Mouse (Mus musculus) cerebellum, adult 8-10 months (tissue): Measurements from ENCODE around the gene Tlr11.

Experiments used
- DNase-seq: peaks from one replicate; pipeline ENCODE4 v3.0.0; 2022

Gene Tlr11

DNA sequence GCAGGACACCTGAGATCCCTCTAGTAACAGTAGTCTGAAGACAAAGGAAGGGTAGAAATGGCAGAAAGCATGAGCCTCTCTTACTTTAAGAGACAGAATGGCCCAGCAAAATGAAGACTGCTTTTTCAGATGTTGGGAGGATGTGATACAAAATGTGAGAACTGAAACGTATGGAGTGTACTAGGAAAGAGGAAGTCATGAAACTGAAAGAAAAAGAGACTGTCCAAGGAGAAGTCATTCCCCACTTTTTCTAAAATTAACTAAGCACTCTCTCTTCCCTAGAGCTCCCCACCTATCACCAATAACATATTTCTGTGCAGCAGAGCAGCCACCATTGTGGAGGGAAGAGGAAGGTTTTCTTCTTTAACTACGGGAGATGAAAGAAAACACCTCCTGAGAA is at the start of gene Tlr11:
Gene Tlr11, plus strand, starts transcription at position 322 of the 400 bp plus-strand sequence.
- DNase-seq = no peak

DNA sequence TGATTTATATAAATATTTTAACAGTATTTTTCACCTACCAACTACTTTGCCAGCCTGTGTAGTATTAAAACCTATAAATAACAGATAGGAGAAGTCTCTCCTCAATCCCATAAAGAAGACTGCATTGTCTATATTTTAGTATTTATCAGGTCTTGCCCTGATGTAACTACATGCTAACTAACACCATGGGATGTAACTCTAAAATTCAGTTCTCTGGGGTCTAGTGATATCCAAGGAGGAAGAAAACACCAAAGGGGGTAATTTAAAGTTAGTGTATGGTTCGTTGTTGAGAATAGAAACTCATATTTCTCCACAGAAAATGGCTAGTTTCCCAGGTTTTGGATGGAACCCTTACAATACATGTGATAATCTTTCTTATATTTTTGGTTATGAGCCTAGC is 31.1 kb upstream of the Tlr11 start, which contains the start of gene Olfr734:
Gene Olfr734, minus strand, starts transcription at position 101 of the 400 bp plus-strand sequence.
- no peak for DNase-seq

DNA sequence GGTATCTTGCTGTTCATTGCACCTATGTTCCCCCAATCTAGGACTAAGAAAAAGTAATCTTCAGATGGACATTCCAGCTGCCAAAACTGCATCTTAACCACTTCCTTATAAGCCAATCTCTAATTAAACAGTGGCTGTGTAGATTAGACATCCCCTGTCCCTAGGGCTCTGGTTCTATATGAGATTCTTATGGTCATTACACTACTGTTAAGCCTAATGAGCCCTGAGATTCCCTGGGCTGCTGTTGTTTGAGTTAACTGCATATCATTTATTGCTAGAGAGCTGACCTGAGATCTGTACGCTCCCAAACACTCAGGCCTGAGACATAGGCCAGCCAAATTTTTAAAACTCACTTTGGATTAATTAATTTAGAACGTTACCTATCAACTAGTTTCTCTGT is 8.9 kb upstream of the Tlr11 start, which contains the start of gene Olfr735:
Gene Olfr735, minus strand, starts transcription at position 77 of the 400 bp plus-strand sequence.
- DNase-seq = no peak

DNA sequence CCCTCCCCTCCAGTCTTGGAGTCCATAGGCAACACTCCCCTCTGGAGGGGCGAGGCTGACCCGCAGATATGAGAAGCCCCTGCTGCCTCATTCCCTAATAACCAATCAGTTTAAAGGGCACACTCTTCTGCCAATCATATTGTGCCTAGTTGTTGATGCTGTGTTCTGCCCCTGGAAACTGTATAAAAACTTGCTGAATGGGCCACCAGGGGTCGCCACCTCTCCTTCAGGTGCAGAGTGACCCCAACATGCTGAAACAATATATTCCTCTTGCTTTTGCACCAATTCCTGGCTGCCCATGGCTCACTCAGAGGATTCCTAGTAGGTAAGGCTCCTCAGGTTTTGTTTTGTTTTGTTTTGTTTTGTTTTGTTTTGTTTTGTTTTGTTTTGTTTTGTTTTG is 5.3 kb upstream of the Tlr11 start:
- DNase-seq = no peak

DNA sequence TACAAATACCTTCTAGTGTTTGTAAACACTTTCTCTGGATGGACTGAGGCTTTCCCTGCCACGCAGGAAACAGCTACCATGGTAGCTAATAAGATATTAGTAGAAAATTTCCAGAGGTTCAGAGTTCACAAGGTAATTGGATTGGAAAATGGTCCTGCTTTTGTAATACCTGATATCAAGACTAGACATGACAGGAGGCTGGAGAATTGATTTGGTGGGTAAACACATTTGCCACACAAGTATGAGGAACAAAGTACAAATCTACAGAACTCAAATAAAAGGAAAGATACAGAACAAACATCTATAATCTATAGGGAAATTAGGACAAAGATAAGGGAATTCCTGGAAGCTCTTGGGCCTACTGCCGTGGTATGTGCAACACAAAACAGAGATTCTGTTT is 989 bp upstream of the Tlr11 start:
- DNase-seq = no peak

DNA sequence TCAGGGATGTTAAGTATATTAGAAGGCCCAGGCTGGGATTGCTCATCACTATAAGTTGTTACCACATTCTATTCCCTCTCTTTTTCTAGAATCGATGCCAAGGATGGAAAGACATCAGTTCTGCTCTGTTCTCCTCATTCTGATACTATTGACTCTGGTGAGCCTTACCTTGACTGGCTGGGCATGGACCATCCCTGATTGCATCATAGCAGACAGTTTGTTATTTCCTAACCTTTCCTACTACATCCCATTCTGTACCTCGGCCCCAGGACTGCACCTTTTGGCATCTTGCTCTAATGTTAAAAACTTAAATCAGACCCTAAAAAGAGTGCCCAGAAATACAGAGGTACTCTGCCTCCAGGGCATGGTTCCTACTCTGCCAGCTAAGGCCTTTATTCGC is 2.8 kb downstream of the Tlr11 start:
- no peak for DNase-seq

DNA sequence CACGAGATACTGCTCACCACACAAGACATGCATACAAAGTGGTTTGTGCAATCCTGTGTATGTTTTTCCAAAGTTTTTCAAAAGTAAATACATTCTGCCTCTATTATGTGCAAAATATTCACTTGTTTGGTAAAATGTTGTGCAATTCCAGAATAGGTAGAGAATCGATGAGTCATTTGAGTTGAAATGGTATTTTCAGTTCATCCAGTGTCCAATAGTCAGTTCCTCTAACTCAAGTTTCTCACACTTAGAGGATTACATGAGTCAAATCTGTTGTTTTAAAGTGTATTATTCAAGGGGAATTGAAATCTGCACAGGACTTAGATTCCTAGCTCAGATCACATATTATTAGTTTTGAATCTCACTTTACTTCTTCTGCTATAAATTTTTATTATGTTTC is 5.8 kb downstream of the Tlr11 start:
- no peak for DNase-seq

DNA sequence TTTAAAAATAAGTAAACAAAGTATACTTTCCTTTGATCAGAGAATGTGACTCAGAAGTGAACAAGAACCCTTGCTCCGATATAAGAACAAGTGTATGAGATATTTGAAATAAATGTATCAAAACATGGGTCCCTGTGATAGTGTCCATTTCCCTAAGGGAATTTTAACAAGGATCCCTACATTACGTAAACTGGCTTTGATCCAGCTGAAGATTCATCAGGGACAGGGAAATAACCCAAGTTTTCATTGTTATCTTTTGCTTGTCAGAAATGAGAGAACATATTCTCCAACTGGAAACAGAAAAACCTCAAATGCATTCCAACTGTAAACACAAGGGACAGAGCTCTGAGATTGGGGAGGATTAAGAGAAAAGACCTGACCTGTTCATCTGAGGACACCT is 23.1 kb downstream of the Tlr11 start, which contains the start of gene Olfr736:
Gene Olfr736, plus strand, starts transcription at position 301 of the 400 bp plus-strand sequence.
- no peak for DNase-seq

DNA sequence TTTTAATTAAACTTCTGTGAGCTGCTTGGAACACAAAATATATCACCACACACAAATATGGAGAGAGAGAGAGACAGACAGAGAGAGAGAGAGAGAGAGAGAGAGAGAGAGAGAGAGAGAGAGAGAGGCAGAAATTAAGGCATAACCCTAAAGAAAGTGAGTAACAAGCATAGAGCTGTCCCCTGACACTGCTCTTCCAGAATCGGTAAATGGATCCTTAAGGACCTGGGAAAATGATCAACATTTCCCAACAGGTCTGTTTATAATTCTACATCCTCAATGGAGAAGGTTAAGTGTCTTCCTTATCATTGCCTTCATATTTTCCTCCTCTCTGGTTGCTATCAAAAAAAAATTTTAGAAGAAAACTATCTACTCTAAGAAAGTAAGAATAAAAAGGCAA is 49.6 kb downstream of the Tlr11 start, which contains the start of gene Olfr738:
Gene Olfr738, plus strand, starts transcription at position 301 of the 400 bp plus-strand sequence.
- DNase-seq = no peak
